Mouse (Mus musculus) kidney, postnatal 0 days (tissue): Measurements from ENCODE around the gene Hdhd3. TPM values are rescaled to one million over a fixed set of nuclear protein-coding genes. Genes with fewer than 3 reads are reported as not detected.

ENCODE experiments used
- ATAC-seq: fragments of 200-750 bp; cut with Nextera tagmentation; replicated peaks from 2 replicates; pipeline ENCODE4 v1.8.0; 2017; ENCODE audit warnings: low read depth, moderate number of reproducible peaks, moderate TSS enrichment, moderate library complexity; ENCODE audit not compliant: low FRiP score
- DNase-seq: peaks from one replicate; pipeline ENCODE4 v3.0.0-alpha.2; 2016; ENCODE audit warnings: low spot score
- H3K27ac ChIP-seq: fragments of 300-500 bp; sonication (generic); 2 replicates; pipeline ENCODE4 v1.5.1; 2014; ENCODE audit warnings: mild to moderate bottlenecking
- H3K27me3 ChIP-seq: fragments of 300-500 bp; sonication (generic); 2 replicates; pipeline ENCODE4 v1.6.1; 2014; ENCODE audit warnings: low read length, mixed read lengths; ENCODE audit not compliant: insufficient read depth
- H3K36me3 ChIP-seq: fragments of 300-500 bp; sonication (generic); 2 replicates; pipeline ENCODE4 v1.6.1; 2014; ENCODE audit warnings: low read length, mixed read lengths; ENCODE audit not compliant: insufficient read depth
- H3K4me1 ChIP-seq: fragments of 300-500 bp; sonication (generic); replicated peaks from 2 replicates; pipeline ENCODE4 v1.6.1; 2014; ENCODE audit warnings: antibody characterized with exemption, low read length, mixed read lengths; ENCODE audit not compliant: insufficient read depth
- H3K4me2 ChIP-seq: fragments of 300-500 bp; sonication (generic); 2 replicates; pipeline ENCODE4 v1.6.1; 2014; ENCODE audit warnings: mild to moderate bottlenecking, low read length, moderate library complexity, mixed read lengths
- H3K4me3 ChIP-seq: fragments of 300-500 bp; sonication (generic); replicated peaks from 2 replicates; pipeline ENCODE4 v1.5.1; 2014; ENCODE audit warnings: low read depth, low read length
- H3K9ac ChIP-seq: fragments of 300-500 bp; sonication (generic); 2 replicates; pipeline ENCODE4 v1.6.1; 2014; ENCODE audit warnings: low read depth, low read length
- H3K9me3 ChIP-seq: fragments of 300-500 bp; sonication (generic); replicated peaks from 2 replicates; pipeline ENCODE4 v1.6.1; 2016; ENCODE audit warnings: low read length, inconsistent platforms, mixed read lengths
- CTCF ChIP-seq: IDR thresholded peaks from 2 replicates; pipeline ENCODE4 v1.5.1; 2016; ENCODE audit warnings: antibody characterized with exemption, low read depth, mild to moderate bottlenecking, moderate library complexity
- WGBS: fragments of 180-500 bp; shearing (Covaris S2); extraction: QIAGEN DNeasy Blood & Tissue Kit; methylation state at CpG from one replicate; pipeline ENCODE4 v1.1.7; 2014; 5-methylcytosine and 5-hydroxymethylcytosine counted together
- polyA plus RNA-seq: library from polyadenylated mRNA; unstranded; fragments of >200 nt; fragmentation: Nextera tagmentation; extraction: Ambion mirVana; gene quantifications from 2 replicates; pipeline ENCODE4 v1.2.1, GENCODE M21; 2015

The Hdhd3 gene
- polyA plus RNA-seq, 1 experiment from 2014 or later = 16.0 TPM

GRCm38 (mm10) chr4:62501964-62502732 lies 1.1 kb downstream of the Hdhd3 start:
- ATAC-seq (peak; percentile 94), DNase-seq (peak; percentile 97)
- H3K27me3 ChIP-seq = no peaks in the 10 kb centered on the region
- H3K4me3 ChIP-seq = peak overlapping the region; percentile 86
- peak overlapping the region; percentile 86 for H3K4me2 ChIP-seq
- H3K36me3 ChIP-seq = peaks cover 11% of the 10 kb centered on the region; the same call in 1 of the 2 replicates
- H3K9me3 ChIP-seq = no peaks in the 10 kb centered on the region
- H3K4me1 ChIP-seq = peaks cover 8% of the 10 kb centered on the region; the same call in 1 of the 2 replicates
- 1% methylated on average over 38 of the region's 38 CpGs for WGBS
- TF ChIP-seq CTCF = no peak
- peak overlapping the region; percentile 83 for H3K27ac ChIP-seq
- peak overlapping the region; percentile 88 for H3K9ac ChIP-seq

GRCm38 (mm10) chr4:62501534-62501933 lies 1.7 kb downstream of the Hdhd3 start:
- peak overlapping the region; percentile 83 for H3K27ac ChIP-seq
- H3K9ac ChIP-seq = peak overlapping the region; percentile 88
- WGBS = 3% methylated on average over 7 of the region's 7 CpGs
- H3K36me3 ChIP-seq = peaks cover 11% of the 10 kb centered on the region; the same call in 1 of the 2 replicates
- H3K27me3 ChIP-seq = no peaks in the 10 kb centered on the region
- peak overlapping the region; percentile 86 for H3K4me3 ChIP-seq
- H3K4me1 ChIP-seq = peaks cover 8% of the 10 kb centered on the region; the same call in 1 of the 2 replicates
- no peak for TF ChIP-seq CTCF
- ATAC-seq (no peak), DNase-seq (no peak)
- no peaks in the 10 kb centered on the region for H3K9me3 ChIP-seq
- H3K4me2 ChIP-seq = peak overlapping the region; percentile 86

- no peak for ATAC-seq
- Histone ChIP-seq H3K4me1 (peaks cover 8% of the 10 kb centered on the region; the same call in 1 of the 2 replicates), H3K9ac (no peak overlapping the region), H3K9me3 (no peaks in the 10 kb centered on the region), H3K27ac (no peak overlapping the region), H3K36me3 (peaks cover 11% of the 10 kb centered on the region; the same call in 1 of the 2 replicates), H3K4me2 (0 out of 2 replicates have a peak overlapping the region, but pooled peaks have one; percentile 86), H3K27me3 (no peaks in the 10 kb centered on the region), H3K4me3 (no peak overlapping the region)
- 70% methylated on average over 4 of the region's 4 CpGs for WGBS
- no peak for TF ChIP-seq CTCF
- no peak for DNase-seq
Measured at GRCm38 (mm10) chr4:62500799-62501198, 2.5 kb downstream of the Hdhd3 start.

- Histone ChIP-seq H3K9me3 (no peaks in the 10 kb centered on the region), H3K4me2 (no peak overlapping the region), H3K4me3 (no peak overlapping the region), H3K4me1 (peaks cover 4% of the 10 kb centered on the region; the same call in 1 of the 2 replicates), H3K36me3 (peaks cover 11% of the 10 kb centered on the region; the same call in 1 of the 2 replicates), H3K9ac (no peak overlapping the region), H3K27me3 (no peaks in the 10 kb centered on the region), H3K27ac (no peak overlapping the region)
- TF ChIP-seq CTCF = no peak
- DNase-seq = no peak
- ATAC-seq = peak; percentile 41
- whole genome bisulfite sequencing = 46% methylated on average over 8 of the region's 8 CpGs
Measured at GRCm38 (mm10) chr4:62496815-62497214, 6.5 kb downstream of the Hdhd3 start.

- DNase-seq (no peak), ATAC-seq (no peak)
- H3K4me2 ChIP-seq = no peak overlapping the region
- peaks cover 11% of the 10 kb centered on the region; the same call in 1 of the 2 replicates for H3K36me3 ChIP-seq
- WGBS = 71% methylated on average over 8 of the region's 8 CpGs
- no peak for TF ChIP-seq CTCF
- H3K27ac ChIP-seq = no peak overlapping the region
- no peaks in the 10 kb centered on the region for H3K4me1 ChIP-seq
- H3K9me3 ChIP-seq = no peaks in the 10 kb centered on the region
- H3K27me3 ChIP-seq = no peaks in the 10 kb centered on the region
- no peak overlapping the region for H3K4me3 ChIP-seq
- no peak overlapping the region for H3K9ac ChIP-seq
Measured at GRCm38 (mm10) chr4:62495946-62496345, 7.3 kb downstream of the Hdhd3 start.

GRCm38 (mm10) chr4:62494230-62494629 lies 9.0 kb downstream of the Hdhd3 start:
- no peak for ATAC-seq
- H3K4me2 ChIP-seq = no peak overlapping the region

More at GRCm38 (mm10) chr4:62494230-62494629, 9.0 kb downstream of the Hdhd3 start:
- no peak for TF ChIP-seq CTCF
- no peak for DNase-seq
- H3K9me3 ChIP-seq = no peaks in the 10 kb centered on the region
- 59% methylated on average over 9 of the region's 9 CpGs for WGBS
- H3K36me3 ChIP-seq = peaks cover 6% of the 10 kb centered on the region; the same call in 1 of the 2 replicates
- H3K4me3 ChIP-seq = no peak overlapping the region
- H3K4me1 ChIP-seq = no peaks in the 10 kb centered on the region
- no peak overlapping the region for H3K27ac ChIP-seq
- no peak overlapping the region for H3K9ac ChIP-seq
- no peaks in the 10 kb centered on the region for H3K27me3 ChIP-seq
